Mouse (Mus musculus): ENCODE measurements at regions not wholly inside any gene's neighbourhood (a gene's known extent, or its start where the extent isn't known, plus 50 kb on each side); places are given as distances from the start of the nearest gene placed in this dataset.

- no peak for DNase-seq
Observed at GRCm38 (mm10) chrX:106985684-106986083, 65.3 kb downstream of the Lpar4 start.

DNA sequence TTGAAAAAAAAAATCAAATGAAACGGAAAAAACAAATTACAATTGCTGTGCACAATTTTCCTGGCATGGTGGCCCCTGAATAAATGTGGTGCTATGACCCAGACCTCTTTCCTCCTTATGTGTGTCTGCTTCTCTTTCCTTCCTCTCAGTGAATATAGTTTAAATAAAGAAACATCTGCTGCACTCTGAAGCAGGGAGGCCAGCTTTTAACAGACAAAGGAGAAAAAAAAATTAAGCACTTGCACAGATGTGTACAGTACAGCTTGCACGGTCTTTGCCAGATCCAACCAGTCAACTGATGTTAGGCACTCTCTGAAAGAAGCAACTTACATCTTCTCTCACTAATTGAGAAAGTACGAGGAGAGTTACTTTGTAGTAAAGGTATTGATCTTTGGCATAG lies 66.4 kb downstream of the Lpar4 start:
- no peak for DNase-seq

- no peak for DNase-seq
Observed at GRCm38 (mm10) chrX:106987779-106988178, 67.4 kb downstream of the Lpar4 start.

GRCm38 (mm10) chrX:107004496-107004895 lies 83.8 kb upstream of the P2ry10 start:
- no peak for DNase-seq

- no peak for DNase-seq
Observed at GRCm38 (mm10) chrX:107008968-107009367, 79.3 kb upstream of the P2ry10 start.

GRCm38 (mm10) chrX:107012615-107013014 lies 75.7 kb upstream of the P2ry10 start:
- no peak for DNase-seq

DNA sequence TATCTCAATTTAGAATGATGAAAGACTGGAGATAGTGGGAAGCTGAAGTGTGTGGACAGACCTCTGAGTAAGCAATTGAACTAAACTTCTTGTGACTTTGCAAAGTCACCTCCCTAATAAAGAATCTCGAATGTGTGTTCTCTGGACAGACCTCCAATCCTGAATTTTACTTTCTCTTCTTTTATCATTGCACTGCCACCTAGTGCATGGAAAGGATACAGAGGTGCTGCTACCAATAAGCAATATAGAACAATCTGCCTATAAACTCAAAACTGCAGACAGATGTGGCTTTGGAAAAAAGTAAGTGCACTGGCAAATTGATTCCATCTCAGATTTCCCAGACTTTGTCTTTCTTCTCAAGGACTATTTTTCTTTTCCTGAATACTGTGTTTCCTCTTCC lies 73.0 kb upstream of the P2ry10 start:
- peak; percentile 13 for DNase-seq

- no peak for DNase-seq
Observed at GRCm38 (mm10) chrX:107031726-107032125, 56.6 kb upstream of the P2ry10 start.

DNA sequence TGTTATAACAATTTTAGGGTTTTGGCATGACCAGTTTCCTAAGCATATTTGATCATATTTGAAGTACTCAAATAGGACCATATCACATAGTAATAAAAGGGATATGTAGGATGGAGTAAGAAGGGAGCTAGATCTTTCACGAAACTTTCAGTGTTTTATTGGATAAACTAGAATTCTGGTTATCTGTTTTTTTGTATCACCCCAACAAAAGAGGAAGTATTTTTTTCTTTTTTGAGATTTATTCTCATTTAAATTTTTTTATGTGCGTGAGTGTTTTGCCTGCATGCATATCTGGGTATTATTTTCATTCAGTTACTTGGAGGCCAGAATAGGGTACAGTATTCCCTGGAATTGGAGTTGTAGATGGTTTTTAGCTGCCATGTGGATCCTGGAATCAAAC lies 50.3 kb upstream of the P2ry10 start:
- DNase-seq = no peak
